Mouse (Mus musculus) kidney, adult 11 months (tissue): ENCODE measurements at regions not wholly inside any gene's neighbourhood (a gene's known extent, or its start where the extent isn't known, plus 50 kb on each side); places are given as distances from the start of the nearest gene placed in this dataset.

ENCODE experiments used
- DNase-seq: peaks from one replicate; pipeline ENCODE4 v3.0.0; 2022

DNA sequence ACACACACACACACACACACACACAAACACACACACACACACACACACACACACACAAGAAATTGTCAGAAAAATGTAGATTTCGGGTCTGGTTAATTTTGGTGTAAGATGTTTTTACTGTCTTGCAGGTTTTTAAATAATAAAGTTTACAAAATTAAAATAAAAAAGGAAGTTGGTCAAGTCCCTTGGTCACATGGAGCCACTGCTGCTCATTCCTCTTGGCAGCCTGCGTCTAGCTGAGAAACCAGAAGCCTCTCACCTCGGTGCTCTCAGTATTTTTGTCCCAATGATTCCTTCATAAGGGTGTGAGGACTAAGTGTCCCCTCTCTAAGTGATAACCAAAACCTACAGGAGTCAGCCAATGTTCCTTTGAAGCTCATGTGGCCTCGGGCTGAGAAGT, 76.8 kb upstream of the Smg1 start:
- no peak for DNase-seq

DNA sequence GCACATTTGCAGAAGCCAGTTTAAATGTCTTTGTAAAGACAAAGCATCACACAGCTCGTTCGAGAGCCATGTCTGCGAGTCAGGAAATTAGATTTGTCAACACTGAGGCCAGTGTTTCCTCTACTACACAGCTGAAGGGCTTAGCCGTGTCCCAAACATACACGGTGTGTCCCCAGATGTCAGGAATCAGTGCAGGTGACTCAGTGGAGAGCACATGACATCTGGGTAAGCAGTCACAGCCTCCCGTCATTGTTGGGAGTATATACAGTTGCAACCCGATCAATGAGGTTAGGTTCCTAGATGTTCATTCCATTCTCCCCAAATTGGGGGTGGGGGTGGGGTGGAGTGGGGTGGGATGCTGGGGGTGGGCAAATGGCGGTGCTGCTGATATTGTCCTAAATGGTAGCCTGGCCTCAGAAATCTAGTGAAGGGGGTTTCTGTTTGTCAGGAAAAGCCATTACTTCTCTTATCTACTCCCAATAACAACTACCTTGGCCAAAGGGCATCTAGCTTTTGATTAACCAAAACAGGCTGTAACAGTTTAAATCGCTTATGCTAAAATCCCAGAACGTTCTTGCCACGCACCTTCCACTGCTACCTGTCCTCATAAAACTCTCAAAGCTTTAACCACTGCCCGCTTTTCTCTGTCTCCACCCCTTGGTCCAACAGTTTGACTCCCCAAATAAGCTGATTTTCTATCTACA, 75.1 kb upstream of the Smg1 start:
- peak; percentile 11 for DNase-seq

- peak; percentile 16 for DNase-seq
Observed at GRCm38 (mm10) chr7:118314886-118315285, 71.4 kb upstream of the Smg1 start.

GRCm38 (mm10) chr7:118314228-118314658, 70.8 kb upstream of the Smg1 start:
- no peak for DNase-seq

- peak; percentile 17 for DNase-seq
Observed at GRCm38 (mm10) chr7:118313818-118314217, 70.3 kb upstream of the Smg1 start.

DNA sequence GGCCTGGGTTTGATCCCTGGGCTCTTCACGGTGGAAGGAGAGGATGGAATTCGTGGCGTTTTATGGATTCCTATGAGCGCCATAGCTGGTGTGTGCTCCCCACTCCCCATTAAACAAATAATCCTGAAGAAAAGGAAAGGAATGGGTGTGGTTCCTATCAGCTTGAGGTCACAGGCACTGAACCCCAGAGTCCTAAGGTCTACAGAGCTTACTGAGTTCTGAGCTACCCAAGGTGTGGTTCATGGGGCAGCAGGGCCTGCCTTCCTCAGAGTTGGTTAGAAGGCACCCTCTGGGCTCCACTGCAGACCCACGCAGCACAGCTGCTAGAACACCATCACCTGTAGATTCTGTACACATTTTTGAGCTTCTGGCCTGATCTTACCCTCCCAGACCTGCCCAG, 66.3 kb upstream of the Smg1 start:
- no peak for DNase-seq

DNA sequence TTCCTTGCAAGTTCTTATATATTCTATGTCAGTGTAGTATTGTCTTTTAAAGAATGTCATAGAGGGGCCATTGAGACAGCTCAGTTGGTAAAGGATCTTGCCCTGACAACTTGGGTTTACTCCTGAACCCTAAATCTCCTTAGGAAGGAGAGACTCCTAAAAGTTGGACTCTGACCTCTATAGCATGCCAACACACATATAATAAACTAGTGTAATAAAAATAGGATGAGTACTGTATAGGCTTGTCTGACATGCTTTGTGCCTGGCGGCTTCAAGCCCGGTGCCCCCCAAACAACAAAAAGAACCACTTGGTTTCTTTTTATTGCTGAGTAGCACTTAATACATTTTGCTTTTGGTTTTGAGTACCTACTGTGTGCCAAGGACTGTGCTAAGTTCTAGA, 65.4 kb upstream of the Smg1 start:
- DNase-seq = no peak

GRCm38 (mm10) chr7:118304812-118305211, 61.3 kb upstream of the Smg1 start:
- DNase-seq = peak; percentile 23

DNA sequence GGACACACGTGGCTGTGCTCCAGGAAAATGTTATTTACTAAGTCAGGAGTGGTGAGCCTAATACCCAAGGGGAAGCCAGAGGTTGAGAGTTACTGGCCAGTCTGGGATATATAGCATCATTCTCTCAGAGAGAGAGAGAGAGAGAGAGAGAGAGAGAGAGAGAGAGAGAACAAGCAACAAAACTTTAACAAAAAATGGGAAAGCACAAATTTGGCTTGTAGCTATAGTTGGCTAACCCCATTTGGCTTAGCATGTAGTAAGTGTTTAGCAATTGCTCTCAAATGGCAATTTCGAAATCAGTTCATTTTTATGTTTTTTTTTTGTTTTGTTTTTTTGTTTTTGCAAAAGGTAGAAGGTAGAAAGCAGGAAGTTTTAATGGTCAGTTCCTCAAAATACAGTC, 60.9 kb upstream of the Smg1 start:
- DNase-seq = no peak

- DNase-seq = no peak
Observed at GRCm38 (mm10) chr7:118303921-118304320, 60.5 kb upstream of the Smg1 start.

DNA sequence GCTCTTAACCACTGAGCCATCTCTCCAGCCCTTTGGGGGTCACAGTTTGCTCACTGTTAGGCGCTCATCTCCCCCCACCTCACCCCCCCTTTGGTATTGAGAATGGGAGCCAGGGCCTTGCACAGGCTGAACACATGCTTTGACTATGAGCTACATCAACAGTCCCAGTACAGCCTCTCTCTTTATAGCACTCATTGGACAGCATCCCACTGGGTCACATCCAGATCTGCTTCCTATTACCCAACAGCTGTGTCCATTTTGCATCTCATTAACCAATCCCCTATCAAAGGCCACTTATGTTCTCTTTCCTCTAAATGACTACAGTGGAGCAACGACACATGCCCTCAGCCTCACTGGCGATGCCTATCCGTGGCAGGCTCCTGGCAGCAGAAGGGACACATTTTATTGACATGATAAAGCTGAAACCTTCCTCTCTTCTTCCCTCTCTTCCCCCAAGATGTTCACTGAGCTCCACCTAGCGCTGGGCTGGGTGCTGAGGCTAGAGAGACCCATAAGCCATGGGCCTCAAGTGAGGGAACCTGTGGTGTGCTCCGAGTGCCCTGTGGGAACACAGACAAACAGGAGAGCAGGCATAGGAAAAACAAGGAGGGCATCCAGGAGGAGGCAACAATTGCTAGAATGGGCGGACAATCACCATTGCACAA, 57.3 kb upstream of the Smg1 start:
- DNase-seq = no peak

DNA sequence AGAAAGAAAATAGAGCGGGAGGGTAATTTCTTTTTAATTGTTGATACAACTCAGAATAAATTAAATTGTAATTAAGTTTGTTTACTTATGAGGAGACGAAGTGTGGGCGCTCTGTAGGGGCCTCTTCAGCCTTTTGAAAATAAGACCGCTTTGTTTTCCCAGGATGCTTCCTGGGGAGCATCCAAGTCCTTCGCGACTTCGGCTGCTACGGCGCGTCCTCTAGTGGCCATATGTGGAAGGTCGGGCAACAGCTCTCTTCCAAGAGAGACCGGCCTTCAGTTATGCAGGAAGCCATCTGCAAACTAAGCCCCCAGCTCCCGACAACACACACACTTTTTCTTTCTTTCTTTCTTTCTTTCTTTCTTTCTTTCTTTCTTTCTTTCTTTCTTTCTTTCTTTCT, 54.1 kb upstream of the Smg1 start:
- DNase-seq = peak; percentile 33

- no peak for DNase-seq
Observed at GRCm38 (mm10) chr7:118296856-118297518, 53.5 kb upstream of the Smg1 start.

GRCm38 (mm10) chr7:118295855-118296254, 52.4 kb upstream of the Smg1 start:
- no peak for DNase-seq

DNA sequence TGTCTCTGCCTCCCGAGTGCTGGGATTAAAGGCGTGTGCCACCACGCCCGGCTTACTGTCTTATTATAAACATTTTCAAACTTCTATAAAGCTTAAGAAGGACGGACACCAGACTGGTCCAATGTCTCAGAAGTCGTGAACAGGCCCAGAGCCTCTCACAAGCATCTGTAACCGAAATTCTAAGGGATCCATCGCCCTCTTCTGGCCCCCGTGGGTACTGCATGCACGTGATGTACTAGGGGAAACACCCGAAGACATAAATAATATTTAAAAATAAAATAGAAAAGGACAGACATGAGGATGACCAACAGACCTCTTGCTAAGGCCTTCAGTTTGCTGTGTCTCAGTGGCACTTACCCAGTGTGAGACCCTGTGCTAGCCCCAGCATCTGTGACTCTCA, 51.8 kb upstream of the Smg1 start:
- DNase-seq = no peak

GRCm38 (mm10) chr7:118294637-118295036, 51.2 kb upstream of the Smg1 start:
- DNase-seq = no peak
